In genomic region chr14:86154688-86155087, GRCm38 (mm10) we compare ENCODE assay signal across 17 mouse cellular contexts.
"Had no signal": no experiment of that assay in that cellular context is flagged by ENCODE, and none has a peak within 500 bp of the region (broad histone marks: within the 10 kb centered on the region; RNA-seq: fewer than 3 reads in every experiment).

No protein-coding gene starts in this region.

- ATAC-seq: hindbrain, embryonic 16.5 days; inflammation-experienced regulatory T-cells, adult 6 months; intestine, embryonic 15.5 days; intestine, postnatal 0 days had no signal

- DNase-seq: gastrocnemius, adult 2 months; gastrocnemius, postnatal 10 days; gastrocnemius, postnatal 25 days; heart, adult 18-20 months; heart, postnatal 10 days; heart, postnatal 4 days; kidney, adult 18-20 months; kidney, adult 8-10 months; kidney, postnatal 10 days; kidney, postnatal 25 days; kidney, postnatal 4 days; liver; liver, embryonic 13.5 days had no signal
